In genomic region chr14:46328064-46328463, GRCm38 (mm10) we compare ENCODE assay signal across 24 mouse cellular contexts. TPM values are rescaled to one million over a fixed set of nuclear protein-coding genes. Genes with fewer than 3 reads are reported as not detected.
DNase-seq lines count a peak whose midpoint lies in the region; ATAC-seq lines count a peak whose summit lies in the region.
"Had no signal": no experiment of that assay in that cellular context is flagged by ENCODE, and none has a peak within 500 bp of the region (broad histone marks: within the 10 kb centered on the region; RNA-seq: fewer than 3 reads in every experiment).

No protein-coding gene starts in this region.

- WGBS in limb, embryonic 11.5 days = 12% methylated on average over 3 of the region's 3 CpGs
- 23% methylated on average over 3 of the region's 3 CpGs for WGBS in limb, embryonic 10.5 days
- WGBS in embryonic facial prominence, embryonic 11.5 days = 26% methylated on average over 3 of the region's 3 CpGs

- no peaks in the 10 kb centered on the region for H3K4me1 ChIP-seq in limb, embryonic 11.5 days (ENCODE audit: control insufficient read depth, insufficient read depth, low read length)
- H3K4me1 ChIP-seq in limb, embryonic 10.5 days = peaks cover 14% of the 10 kb centered on the region
- no peaks in the 10 kb centered on the region for H3K4me1 ChIP-seq in embryonic facial prominence, embryonic 11.5 days (ENCODE audit: control insufficient read depth, insufficient read depth, low read length)
- H3K4me1 ChIP-seq: embryonic facial prominence, embryonic 15.5 days; forebrain, embryonic 12.5 days had no signal

- H3K36me3 ChIP-seq in limb, embryonic 11.5 days (ENCODE audit: control insufficient read depth, insufficient read depth, low read length) = no peaks in the 10 kb centered on the region
- no peaks in the 10 kb centered on the region for H3K36me3 ChIP-seq in limb, embryonic 10.5 days
- H3K36me3 ChIP-seq in embryonic facial prominence, embryonic 11.5 days (replicated peaks; ENCODE audit: control insufficient read depth, insufficient read depth, low read depth, low read length) = no peaks in the 10 kb centered on the region
- H3K36me3 ChIP-seq: embryonic facial prominence, embryonic 13.5 days; embryonic facial prominence, embryonic 15.5 days; forebrain, embryonic 10.5 days; forebrain, embryonic 12.5 days had no signal

- H3K27me3 ChIP-seq in limb, embryonic 11.5 days (ENCODE audit: control insufficient read depth, insufficient read depth, low read length) = no peaks in the 10 kb centered on the region
- no peaks in the 10 kb centered on the region for H3K27me3 ChIP-seq in limb, embryonic 10.5 days (ENCODE audit: low read depth, poor library complexity, severe bottlenecking)
- H3K27me3 ChIP-seq in embryonic facial prominence, embryonic 11.5 days (ENCODE audit: control insufficient read depth, insufficient read depth, low read length) = no peaks in the 10 kb centered on the region
- H3K27me3 ChIP-seq: embryonic facial prominence, embryonic 13.5 days; embryonic facial prominence, embryonic 15.5 days; forebrain, embryonic 12.5 days had no signal

- H3K27ac ChIP-seq in limb, embryonic 11.5 days (replicated peaks; ENCODE audit: low read depth, low read length) = no peak overlapping the region
- H3K27ac ChIP-seq in limb, embryonic 10.5 days = no peak overlapping the region
- H3K27ac ChIP-seq in embryonic facial prominence, embryonic 11.5 days (replicated peaks; ENCODE audit: low read depth, low read length) = no peak overlapping the region
- H3K27ac ChIP-seq: embryonic facial prominence, embryonic 13.5 days; embryonic facial prominence, embryonic 15.5 days; forebrain, embryonic 10.5 days; forebrain, embryonic 12.5 days had no signal

- H3K4me3 ChIP-seq in limb, embryonic 11.5 days (ENCODE audit: low read depth, low read length) = no peak overlapping the region
- no peak overlapping the region for H3K4me3 ChIP-seq in limb, embryonic 10.5 days
- H3K4me3 ChIP-seq in embryonic facial prominence, embryonic 11.5 days (ENCODE audit: low read depth, low read length) = no peak overlapping the region
- H3K4me3 ChIP-seq: embryonic facial prominence, embryonic 13.5 days; embryonic facial prominence, embryonic 15.5 days; erythroblast, embryonic 14.5 days; forebrain, embryonic 10.5 days; forebrain, embryonic 12.5 days had no signal

- H3K9me3 ChIP-seq in limb, embryonic 11.5 days (ENCODE audit: control insufficient read depth, low read length) = no peaks in the 10 kb centered on the region
- H3K9me3 ChIP-seq in limb, embryonic 10.5 days (replicated peaks) = no peaks in the 10 kb centered on the region
- H3K9me3 ChIP-seq in embryonic facial prominence, embryonic 11.5 days (replicated peaks; ENCODE audit: control insufficient read depth, low read length) = no peaks in the 10 kb centered on the region
- H3K9me3 ChIP-seq: embryonic facial prominence, embryonic 13.5 days; embryonic facial prominence, embryonic 15.5 days; forebrain, embryonic 10.5 days; forebrain, embryonic 12.5 days had no signal

- 0 out of 2 replicates have a peak, but pooled peaks have one; percentile 60 for ATAC-seq in limb, embryonic 11.5 days (ENCODE audit: insufficient number of reproducible peaks, low FRiP score, low TSS enrichment, low read depth)
- ATAC-seq in embryonic facial prominence, embryonic 11.5 days (replicated peaks; ENCODE audit: insufficient number of reproducible peaks, low FRiP score, low TSS enrichment, low read depth) = no peak
- ATAC-seq: forebrain, embryonic 14.5 days; forebrain, embryonic 16.5 days had no signal

- DNase-seq in limb, embryonic 11.5 days (ENCODE audit: low spot score) = peak; percentile 55
- DNase-seq in limb, embryonic 10.5 days (ENCODE audit: low spot score) = no peak
- DNase-seq in embryonic facial prominence, embryonic 11.5 days (ENCODE audit: low spot score) = peak; percentile 65
- DNase-seq in hindlimb bud, embryonic 11.5 days (ENCODE audit: extremely low spot score, low read depth, low spot score) = peak; percentile 39
- no peak for DNase-seq in right cerebral cortex, adult 18-20 months
- no peak for DNase-seq in yolk sac, embryonic 10.5 days (ENCODE audit: low spot score)
- DNase-seq: adrenal gland, adult 2 months; adrenal gland, postnatal 10 days; adrenal gland, postnatal 25 days; cerebellum, adult 11 months; cerebellum, adult 18-20 months; cerebellum, adult 8-10 months; cerebellum, adult 9-11 months; cerebellum, postnatal 14 days; cerebellum, postnatal 36 days had no signal

- no peak overlapping the region for H3K4me2 ChIP-seq in limb, embryonic 11.5 days (ENCODE audit: low read depth, severe bottlenecking)
- no peak overlapping the region for H3K4me2 ChIP-seq in embryonic facial prominence, embryonic 11.5 days (ENCODE audit: low read depth, low read length)
- H3K4me2 ChIP-seq: embryonic facial prominence, embryonic 13.5 days; embryonic facial prominence, embryonic 15.5 days; forebrain, embryonic 12.5 days had no signal

- H3K9ac ChIP-seq in limb, embryonic 11.5 days (ENCODE audit: low read length) = no peak overlapping the region
- no peak overlapping the region for H3K9ac ChIP-seq in embryonic facial prominence, embryonic 11.5 days (replicated peaks; ENCODE audit: low read length)
- H3K9ac ChIP-seq: embryonic facial prominence, embryonic 13.5 days; embryonic facial prominence, embryonic 15.5 days; forebrain, embryonic 12.5 days had no signal

RNA-seq across cellular contexts. Expression of gene Gm15217, which starts 51.1 kb away (rescaled TPM):
- 0.50 TPM in 1 of 2 replicates, not detected in the other for polyA plus RNA-seq in limb, embryonic 11.5 days (2014; fragmentation: Nextera tagmentation; extraction: Ambion mirVana)
- polyA plus RNA-seq in limb, embryonic 10.5 days (2016; fragmentation: Nextera tagmentation; extraction: Ambion mirVana) = 0.31 and 0.35 TPM in 2 replicates
- not detected in 2 replicates for polyA plus RNA-seq in embryonic facial prominence, embryonic 11.5 days (2014; fragmentation: Nextera tagmentation; extraction: Ambion mirVana)
- polyA plus RNA-seq: adrenal gland, adult 2 months; brain, embryonic 14.5 days; C2C12; embryonic facial prominence, embryonic 15.5 days; erythroblast, embryonic 14.5 days; forebrain, embryonic 12.5 days; forebrain, embryonic 14.5 days; forebrain, embryonic 16.5 days had no signal

Comparison
In these comparisons a context has a peak if more than half of its experiments do, and no peak if none do; other contexts are left out.
1. DNase-seq: peak in limb, embryonic 11.5 days (single experiment), embryonic facial prominence, embryonic 11.5 days (single experiment) and hindlimb bud, embryonic 11.5 days (single experiment); none in limb, embryonic 10.5 days (single experiment), right cerebral cortex, adult 18-20 months (single experiment) and yolk sac, embryonic 10.5 days (single experiment).